Mouse (Mus musculus) c-Kit-positive CD71-positive TER-119-positive erythroid progenitor cells, embryonic 14.5 days (primary cell): ENCODE measurements around the gene Stam.
"Not testable (repeated sequence)": the region's sequence is repeated elsewhere in the genome, so short reads cannot be mapped to it uniquely, and the experiment has no call there.

Experiments
- DNase-seq: peaks from one replicate; pipeline ENCODE4 v3.0.0-alpha.2; 2013; ENCODE audit warnings: low spot score

Stam gene

GRCm38 (mm10) chr2:14073362-14074220 lies at the start of gene Stam:
TSS of gene Stam (plus strand) at chr2:14074098.
- DNase-seq = peak; percentile 87

- no peak for DNase-seq
Measured at GRCm38 (mm10) chr2:14041249-14041648, 32.6 kb upstream of the Stam start.

GRCm38 (mm10) chr2:14043011-14043410 lies 30.9 kb upstream of the Stam start:
- no peak for DNase-seq

DNA sequence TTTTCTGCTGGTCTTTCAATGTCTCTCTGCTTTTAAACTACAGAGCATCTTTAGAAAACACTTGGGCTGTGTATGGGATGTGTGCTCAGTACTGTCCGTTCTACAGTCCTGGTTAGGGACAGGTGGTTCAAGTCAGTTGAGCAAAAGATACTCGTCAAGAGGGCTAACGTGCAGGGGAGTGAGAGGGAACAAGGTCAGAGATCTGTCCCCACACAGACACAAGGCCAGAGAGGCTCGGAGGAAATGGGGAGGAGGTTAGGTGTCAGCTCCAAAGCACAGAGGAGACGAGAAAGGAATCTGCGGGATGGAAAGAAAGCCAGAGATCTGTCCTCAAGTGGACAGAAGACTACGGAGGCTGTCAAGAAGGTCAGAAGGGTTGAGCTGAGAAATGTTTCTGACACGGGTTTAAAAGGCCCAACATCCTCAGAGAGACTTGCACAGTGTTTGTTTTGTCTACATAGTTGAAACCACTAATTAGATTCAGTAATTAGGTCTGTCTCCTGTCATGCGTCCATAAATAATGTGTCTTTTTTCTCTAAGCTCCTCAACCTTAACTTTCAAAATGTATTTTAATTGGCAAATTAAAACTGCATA lies 30.2 kb upstream of the Stam start:
- DNase-seq = no peak

- DNase-seq = peak; percentile 72
Measured at GRCm38 (mm10) chr2:14048381-14048780, 25.5 kb upstream of the Stam start.

DNA sequence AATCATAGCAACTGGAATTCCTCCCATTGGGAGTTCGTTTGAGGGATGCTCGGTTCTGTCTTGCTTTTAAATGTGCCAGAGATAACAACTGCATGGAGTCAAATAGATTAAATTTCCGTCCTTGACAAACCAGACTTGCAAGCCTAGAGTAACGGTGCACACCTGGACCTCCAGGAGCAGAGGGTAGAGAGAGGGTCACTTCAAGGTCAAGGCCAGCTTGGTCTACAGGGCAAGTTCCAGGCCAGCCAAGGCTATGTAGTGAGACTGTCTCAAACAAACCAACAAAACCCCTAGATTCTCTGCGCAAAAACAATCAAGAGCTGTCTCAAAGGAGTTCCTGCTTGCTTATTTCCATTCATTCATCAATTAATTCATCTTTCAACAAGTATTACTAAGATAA lies 25.1 kb upstream of the Stam start:
- DNase-seq = no peak

GRCm38 (mm10) chr2:14053618-14054017 lies 20.3 kb upstream of the Stam start:
- DNase-seq = no peak

DNA sequence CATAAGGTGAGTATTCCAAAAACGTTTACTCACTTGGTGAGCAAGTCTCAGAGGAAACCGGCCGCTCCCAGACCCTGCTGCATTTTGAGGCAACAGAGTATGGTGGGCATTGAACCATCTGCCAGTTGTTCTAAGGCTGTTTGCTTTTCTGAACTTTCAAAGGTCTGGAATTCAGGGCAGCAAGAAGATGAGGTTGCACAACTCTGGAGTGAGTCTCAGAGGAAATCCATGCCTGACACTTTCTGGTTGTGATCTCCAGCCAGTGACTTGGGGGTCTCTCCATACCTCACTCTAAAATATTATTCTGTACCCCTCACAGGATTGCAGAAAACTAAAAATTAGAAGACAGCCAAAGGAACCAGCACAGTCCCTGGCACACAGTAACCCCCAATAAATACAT lies 19.7 kb upstream of the Stam start:
- DNase-seq = no peak

GRCm38 (mm10) chr2:14054716-14055115 lies 19.2 kb upstream of the Stam start:
- peak; percentile 39 for DNase-seq

DNA sequence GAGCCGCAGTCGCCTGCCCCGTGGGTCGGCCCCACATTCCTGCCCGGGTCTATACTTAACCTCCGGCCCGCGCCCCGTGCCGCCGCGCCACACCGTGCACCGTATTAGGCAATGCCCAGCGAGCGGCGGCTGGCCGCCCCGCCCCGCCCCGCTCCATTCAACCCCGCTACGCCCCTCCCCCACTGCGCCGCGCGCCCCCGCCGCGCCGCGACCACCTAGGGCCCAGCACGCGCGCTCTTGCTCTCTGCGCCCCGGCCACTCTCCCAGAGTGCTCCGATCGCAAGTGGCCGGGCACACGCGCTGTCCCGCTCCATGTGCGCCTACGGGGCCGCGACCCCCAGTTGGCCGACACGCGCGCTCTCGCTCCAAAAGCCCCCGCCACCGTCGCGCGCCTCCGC lies 18.7 kb upstream of the Stam start:
- peak; percentile 32 for DNase-seq

DNA sequence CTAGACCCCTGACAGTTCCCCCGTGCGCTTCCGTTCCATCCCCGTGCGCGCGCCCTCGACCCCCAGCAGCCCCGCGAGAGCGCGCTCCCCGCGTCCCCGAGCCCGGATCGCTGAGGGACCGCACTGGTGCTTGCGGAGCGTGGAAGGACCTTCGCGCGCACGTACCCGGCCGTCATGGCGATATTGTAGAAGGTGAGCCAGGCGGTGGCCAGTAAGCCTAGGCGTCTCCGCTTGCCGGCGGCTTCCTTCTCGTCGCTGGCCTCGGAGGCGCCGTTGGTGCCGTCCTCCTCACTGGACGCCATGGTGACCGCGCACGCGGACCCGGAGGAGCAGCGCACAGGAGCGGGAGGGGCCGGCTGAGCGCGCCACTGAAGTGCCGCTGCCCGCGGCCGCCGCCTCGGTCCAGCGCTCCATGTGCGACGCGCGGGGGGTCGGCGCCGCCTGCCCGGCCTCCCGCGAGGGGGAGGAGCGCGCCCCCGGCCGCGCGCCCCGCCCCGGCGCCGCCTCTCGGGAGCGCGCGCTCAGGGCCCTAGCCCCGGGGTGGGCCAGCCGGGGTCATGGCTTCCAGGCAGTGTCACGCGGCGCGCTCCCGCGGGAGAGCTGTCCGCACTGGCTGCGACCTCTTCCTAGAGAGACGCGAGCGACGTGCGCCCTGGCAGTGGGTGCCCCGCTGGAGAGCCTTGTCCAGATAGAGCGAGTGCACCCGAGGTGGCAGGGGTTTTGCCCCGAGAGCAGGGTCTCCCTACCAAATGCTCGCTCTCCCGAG lies 18.1 kb upstream of the Stam start, which contains the start of gene Hacd1:
TSS of gene Hacd1 (minus strand) at position 570 of the 766 bp plus-strand sequence.
- DNase-seq = peak; percentile 54

GRCm38 (mm10) chr2:14065704-14066650 lies 7.9 kb upstream of the Stam start:
- DNase-seq = no peak

- DNase-seq = no peak
Measured at GRCm38 (mm10) chr2:14069027-14069426, 4.9 kb upstream of the Stam start.

GRCm38 (mm10) chr2:14070466-14070865 lies 3.4 kb upstream of the Stam start:
- no peak for DNase-seq

GRCm38 (mm10) chr2:14073008-14073361 lies 913 bp upstream of the Stam start:
- no peak for DNase-seq

DNA sequence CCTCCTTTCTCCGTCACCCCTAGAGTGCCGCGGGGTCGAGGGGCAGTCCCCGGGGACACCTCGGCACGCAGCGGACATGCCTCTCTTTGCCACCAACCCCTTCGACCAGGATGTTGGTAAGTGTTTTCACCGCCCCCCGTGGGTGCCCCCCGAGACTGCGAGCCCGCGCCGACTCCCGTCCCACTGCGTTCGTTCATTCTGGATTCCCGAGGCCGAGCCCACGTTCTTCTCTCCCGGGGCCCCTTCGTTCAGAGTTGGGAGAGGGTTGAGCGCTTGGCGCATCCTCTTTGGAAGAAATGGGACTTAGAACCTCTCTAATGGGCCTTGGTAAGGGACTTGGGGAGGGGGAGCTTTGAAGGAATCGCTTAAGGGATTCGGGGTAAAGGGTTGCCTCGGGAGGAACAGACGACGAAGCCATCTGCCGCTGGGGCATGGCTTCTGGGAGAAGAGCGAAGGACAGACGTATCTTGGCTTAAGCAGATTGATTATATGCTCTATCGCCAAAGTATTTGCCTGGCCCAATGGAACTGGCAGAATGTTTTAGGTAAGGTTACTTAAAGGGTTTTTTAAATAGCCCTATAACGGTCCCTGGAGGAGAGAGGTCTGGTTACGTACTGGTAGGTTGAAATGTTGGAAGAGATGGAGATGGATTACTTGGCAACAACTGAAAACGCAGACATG lies 463 bp downstream of the Stam start:
- peak; percentile 42 for DNase-seq

DNA sequence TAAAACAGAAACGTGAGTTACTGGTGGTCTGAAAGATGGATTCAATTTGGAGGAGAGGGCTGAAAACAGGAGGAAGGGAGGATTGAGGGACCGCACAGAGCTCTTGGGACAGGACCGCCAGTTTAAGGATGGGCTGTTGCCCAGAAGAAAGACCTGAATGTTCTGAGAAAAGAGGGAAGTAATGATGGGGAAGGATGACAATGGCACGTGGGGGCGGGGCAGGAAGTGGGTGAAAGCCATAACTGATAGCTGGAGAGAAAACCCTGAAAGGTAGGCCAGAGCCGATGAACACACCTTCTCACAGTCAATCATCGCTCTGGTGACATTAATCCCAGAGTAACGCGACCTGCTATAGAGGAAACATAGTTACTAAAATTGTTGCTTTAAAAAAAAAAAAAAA lies 4.6 kb downstream of the Stam start:
- DNase-seq = not testable (repeated sequence)

- no peak for DNase-seq
Measured at GRCm38 (mm10) chr2:14100533-14100932, 26.6 kb downstream of the Stam start.

DNA sequence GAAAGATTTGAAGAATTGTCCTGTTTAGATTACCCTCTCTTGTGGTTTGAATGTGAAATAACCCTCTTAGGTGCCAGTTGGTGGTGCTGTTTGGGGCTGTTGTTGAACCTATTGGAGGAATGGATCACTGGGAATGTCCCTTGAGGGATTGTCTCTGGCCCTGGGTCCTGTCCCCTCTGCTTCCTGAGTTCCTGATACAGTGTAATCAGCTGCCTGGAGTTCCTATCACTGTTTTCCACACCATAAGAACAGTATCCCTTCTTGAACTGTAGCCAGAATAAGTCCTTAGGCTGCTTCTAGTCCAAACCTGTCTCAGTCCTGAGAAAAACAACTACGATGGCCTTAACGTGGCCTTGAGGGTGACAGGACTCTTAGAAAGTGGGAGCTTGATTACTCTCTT lies 28.7 kb downstream of the Stam start:
- no peak for DNase-seq

GRCm38 (mm10) chr2:14103924-14104323 lies 30.0 kb downstream of the Stam start:
- no peak for DNase-seq

- DNase-seq = no peak
Measured at GRCm38 (mm10) chr2:14107673-14108072, 33.8 kb downstream of the Stam start.
